Mouse (Mus musculus): ENCODE measurements at regions not wholly inside any gene's neighbourhood (a gene's known extent, or its start where the extent isn't known, plus 50 kb on each side); places are given as distances from the start of the nearest gene placed in this dataset.

GRCm38 (mm10) chr6:51286836-51287235 lies 145.6 kb upstream of the Nfe2l3 start:
- no peak for TF ChIP-seq CTCF (IDR thresholded peaks at IDR 0.05; ENCODE audit: insufficient read depth, low read depth, low read length)
- TF ChIP-seq POLR2A (IDR thresholded peaks at IDR 0.05; ENCODE audit: insufficient read depth, low read depth, low read length) = no peak
